Mouse (Mus musculus): ENCODE measurements around the gene Pclo.

GRCm38 (mm10) chr5:14691995-14692394 lies 177.3 kb downstream of the Pclo start:
- no peak for TF ChIP-seq CTCF (IDR thresholded peaks at IDR 0.05; ENCODE audit: borderline replicate concordance, insufficient read depth, low read length)
- TF ChIP-seq POLR2A (IDR thresholded peaks at IDR 0.05; ENCODE audit: low read depth, low read length): no peak

Data from embryonic fibroblast, embryonic 13.5 days (primary cell).